Mouse (Mus musculus) embryo, embryonic 11.5 days (tissue): ENCODE measurements around the gene Gm39115.

Source experiments
- DNase-seq: peaks from one replicate; pipeline ENCODE4 v3.0.0-alpha.2; 2012; ENCODE audit warnings: low read depth, low spot score

The Gm39115 gene

GRCm38 (mm10) chr7:142095183-142095931 is 40.5 kb downstream of the Gm39115 start, which contains the start of gene Dusp8:
TSS of gene Dusp8 (minus strand) at chr7:142095843.
- DNase-seq = peak; percentile 84

DNA sequence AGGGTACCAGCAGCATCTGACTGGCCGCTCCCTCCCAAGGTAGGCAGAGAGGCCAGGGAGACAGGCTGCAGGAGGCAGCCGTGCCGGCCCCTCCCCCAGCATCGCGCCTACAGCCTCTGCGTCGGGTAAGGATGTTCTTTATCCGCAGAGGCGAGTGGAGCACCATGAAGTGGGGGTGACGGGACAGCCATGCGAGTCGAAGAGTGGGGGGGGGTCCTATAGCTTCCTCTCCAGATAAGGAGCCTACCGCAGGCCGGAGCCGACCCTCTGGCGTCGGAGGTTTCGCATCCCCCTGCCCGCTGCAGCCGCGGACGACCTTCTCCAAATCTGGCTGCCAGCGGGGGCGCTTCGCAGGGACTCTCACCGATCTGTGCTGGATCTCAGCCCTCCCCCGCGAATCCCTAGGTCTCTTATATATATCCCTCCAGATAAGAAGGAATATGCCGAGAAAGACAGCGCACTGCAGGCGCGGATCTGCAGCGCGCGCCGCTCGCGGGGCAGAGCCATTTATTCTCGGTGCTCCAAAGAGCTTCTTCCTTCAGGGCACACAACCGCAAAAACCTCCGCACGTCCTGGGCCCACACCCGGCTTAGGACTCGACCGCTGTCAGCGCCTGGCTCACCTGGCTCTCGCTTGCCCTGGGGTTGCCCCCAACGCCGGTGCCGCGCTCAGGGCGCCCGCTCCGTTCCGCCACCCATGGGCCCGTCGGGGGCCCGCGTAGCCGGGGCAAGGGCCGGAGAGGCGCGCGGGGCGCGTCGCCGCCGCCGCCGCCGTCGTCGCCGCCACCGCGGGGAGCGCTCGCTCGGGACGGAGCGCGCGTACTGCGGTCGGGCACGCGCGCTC is 41.3 kb downstream of the Gm39115 start:
- DNase-seq = no peak

- no peak for DNase-seq
Observed at GRCm38 (mm10) chr7:142093696-142094240, 42.1 kb downstream of the Gm39115 start.

- DNase-seq = no peak
Observed at GRCm38 (mm10) chr7:142092991-142093390, 42.8 kb downstream of the Gm39115 start.

GRCm38 (mm10) chr7:142091848-142092247 is 44.0 kb downstream of the Gm39115 start:
- no peak for DNase-seq

GRCm38 (mm10) chr7:142089648-142090447 is 46.0 kb downstream of the Gm39115 start:
- no peak for DNase-seq

- peak; percentile 54 for DNase-seq
Observed at GRCm38 (mm10) chr7:142088886-142089285, 46.9 kb downstream of the Gm39115 start.

DNA sequence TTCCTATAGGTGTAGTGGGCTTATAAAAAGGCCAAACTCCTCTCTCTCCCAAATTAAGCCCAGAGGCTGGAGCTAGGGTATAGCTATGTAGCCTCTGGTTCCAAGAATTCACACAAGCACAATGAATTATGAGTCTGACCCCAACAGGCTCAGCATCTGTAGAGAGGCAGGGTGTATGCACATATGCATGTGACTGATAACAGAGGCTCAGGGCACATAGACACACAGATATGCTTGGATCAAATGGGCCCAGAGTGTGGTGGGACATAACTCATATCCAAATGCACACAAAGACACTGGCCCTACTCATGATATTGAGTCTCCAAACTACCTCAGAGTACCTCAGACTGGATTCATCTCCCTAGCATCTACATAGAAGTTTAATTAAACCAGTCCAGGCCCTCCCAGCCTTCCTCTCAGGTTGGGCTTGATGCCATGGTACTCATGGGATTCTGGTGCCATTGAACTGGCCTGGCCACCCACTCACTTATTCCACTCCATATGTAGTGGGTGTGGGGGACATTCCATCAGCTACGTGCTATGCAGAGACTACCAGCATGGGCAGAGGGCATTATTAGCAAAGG is 48.7 kb downstream of the Gm39115 start:
- no peak for DNase-seq

DNA sequence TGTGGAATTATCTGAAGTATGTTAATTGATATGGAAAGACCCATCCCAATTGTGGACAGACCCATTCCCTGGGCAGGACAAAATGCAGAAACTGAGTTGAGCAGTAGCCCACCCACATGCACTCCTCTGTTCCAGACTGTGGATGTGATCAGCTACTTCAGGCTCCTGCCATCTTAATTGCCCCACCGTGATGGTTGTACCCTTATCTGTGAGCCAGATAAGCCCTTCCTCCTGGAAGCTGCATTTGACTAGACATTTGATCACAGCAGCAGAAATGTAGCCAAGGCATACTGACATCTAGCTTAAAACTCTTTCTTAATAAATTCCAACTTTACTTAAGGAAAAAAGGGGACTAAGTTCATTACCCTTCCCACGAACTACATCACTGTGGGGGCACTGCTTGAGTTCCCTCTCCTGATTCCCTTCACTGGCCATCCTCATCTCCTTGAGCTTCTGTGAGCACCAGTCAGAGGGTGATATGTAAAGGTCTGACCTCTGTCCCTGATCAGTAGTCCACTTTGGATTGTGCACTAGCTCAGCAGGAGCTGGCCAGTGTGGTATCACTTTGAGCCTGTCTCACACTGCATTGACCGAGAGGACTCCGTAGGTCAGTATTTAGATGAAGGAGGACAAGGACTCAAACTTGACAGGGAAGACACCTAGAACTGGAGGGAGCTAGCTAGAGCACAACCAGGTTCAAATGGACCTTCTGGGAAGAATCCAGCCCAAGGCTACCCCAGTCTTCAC is 49.5 kb downstream of the Gm39115 start:
- DNase-seq = no peak
